Mouse (Mus musculus) heart, postnatal 0 days (tissue): ENCODE data around the gene Lcn12.

Experiments used
- CTCF ChIP-seq: IDR thresholded peaks from 2 replicates; pipeline ENCODE4 v1.5.1; 2016; ENCODE audit warnings: antibody characterized with exemption, control low read depth, low read depth
- EP300 ChIP-seq: IDR thresholded peaks from 2 replicates; pipeline ENCODE4 v1.6.1; 2016; ENCODE audit warnings: antibody characterized with exemption, low read depth

DNA sequence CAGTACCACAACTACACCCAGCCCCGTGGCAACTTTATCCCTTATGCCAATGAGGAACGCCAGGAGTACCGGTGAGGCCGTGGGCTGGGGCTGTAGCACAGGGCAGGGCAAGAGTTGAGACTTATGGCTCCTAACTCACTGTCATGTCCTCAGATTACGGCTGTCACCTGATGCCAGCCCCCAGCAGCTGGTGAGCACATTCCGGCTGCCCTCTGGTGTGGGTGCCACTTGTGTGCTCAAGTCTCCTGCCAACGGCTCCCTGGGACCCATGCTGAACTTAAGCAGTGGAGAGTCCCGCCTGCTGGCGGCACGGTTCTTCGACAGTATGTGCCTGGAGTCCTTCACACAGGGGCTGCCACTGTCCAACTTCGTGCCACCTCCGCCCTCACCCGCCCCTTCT lies 51.0 kb downstream of the Lcn12 start:
- TF ChIP-seq CTCF (no peak), EP300 (no peak)
